Mouse (Mus musculus) liver, postnatal 0 days (tissue): ENCODE results near the gene Hnrnpd. TPM values are rescaled to one million over a fixed set of nuclear protein-coding genes. Genes with fewer than 3 reads are reported as not detected.

Experiments used
- ATAC-seq: fragments of 200-750 bp; cut with Nextera tagmentation; 2 replicates; pipeline ENCODE4 v1.8.0; 2017; ENCODE audit warnings: mild to moderate bottlenecking, moderate library complexity
- DNase-seq: peaks from one replicate; pipeline ENCODE4 v3.0.0-alpha.2; 2016
- H3K27ac ChIP-seq: fragments of 300-500 bp; sonication (generic); 2 replicates; pipeline ENCODE4 v1.5.1; 2014; ENCODE audit warnings: antibody characterized with exemption, moderate library complexity, mild to moderate bottlenecking, low read depth
- H3K27me3 ChIP-seq: fragments of 300-500 bp; sonication (generic); 2 replicates; pipeline ENCODE4 v1.6.1; 2014; ENCODE audit warnings: low read length, control low read depth, mixed read lengths; ENCODE audit not compliant: insufficient read depth
- H3K36me3 ChIP-seq: fragments of 300-500 bp; sonication (generic); replicated peaks from 2 replicates; pipeline ENCODE4 v1.6.1; 2014; ENCODE audit warnings: mild to moderate bottlenecking, control low read depth, low read length, moderate library complexity, mixed read lengths; ENCODE audit not compliant: insufficient read depth
- H3K4me1 ChIP-seq: fragments of 300-500 bp; sonication (generic); 2 replicates; pipeline ENCODE4 v1.6.1; 2014; ENCODE audit warnings: antibody characterized with exemption, mild to moderate bottlenecking, control low read depth; ENCODE audit not compliant: insufficient read depth
- H3K4me2 ChIP-seq: fragments of 300-500 bp; sonication (generic); 2 replicates; pipeline ENCODE4 v1.6.1; 2014; ENCODE audit warnings: low read depth, mild to moderate bottlenecking, low read length, moderate library complexity, mixed read lengths
- H3K4me3 ChIP-seq: fragments of 300-500 bp; sonication (generic); 2 replicates; pipeline ENCODE4 v1.5.1; 2014; ENCODE audit warnings: low read depth, low read length
- H3K9ac ChIP-seq: fragments of 300-500 bp; sonication (generic); replicated peaks from 2 replicates; pipeline ENCODE4 v1.6.1; 2014; ENCODE audit warnings: mild to moderate bottlenecking, moderate library complexity
- H3K9me3 ChIP-seq: fragments of 300-500 bp; sonication (generic); 2 replicates; pipeline ENCODE4 v1.6.1; 2016; ENCODE audit warnings: mild to moderate bottlenecking, control low read depth, low read length, mixed read lengths
- CTCF ChIP-seq: sonication (generic); IDR thresholded peaks from 2 replicates; pipeline ENCODE4 v1.5.1; 2016; ENCODE audit warnings: antibody characterized with exemption, low read depth
- EP300 ChIP-seq: IDR thresholded peaks from 2 replicates; pipeline ENCODE4 v1.6.1; 2016; ENCODE audit warnings: antibody characterized with exemption, low read depth, mild to moderate bottlenecking
- WGBS: fragments of 180-500 bp; shearing (Covaris S2); extraction: QIAGEN DNeasy Blood & Tissue Kit; methylation state at CpG from one replicate; pipeline ENCODE4 v1.1.7; 2014; ENCODE audit not compliant: insufficient replicate concordance; 5-methylcytosine and 5-hydroxymethylcytosine counted together
- polyA plus RNA-seq: library from polyadenylated mRNA; unstranded; fragments of >200 nt; fragmentation: Nextera tagmentation; extraction: Ambion mirVana; gene quantifications from 2 replicates; pipeline ENCODE4 v1.2.1, GENCODE M21; 2015

The Hnrnpd gene
- polyA plus RNA-seq, result 38.1 and 45.4 TPM in 2 replicates

DNA sequence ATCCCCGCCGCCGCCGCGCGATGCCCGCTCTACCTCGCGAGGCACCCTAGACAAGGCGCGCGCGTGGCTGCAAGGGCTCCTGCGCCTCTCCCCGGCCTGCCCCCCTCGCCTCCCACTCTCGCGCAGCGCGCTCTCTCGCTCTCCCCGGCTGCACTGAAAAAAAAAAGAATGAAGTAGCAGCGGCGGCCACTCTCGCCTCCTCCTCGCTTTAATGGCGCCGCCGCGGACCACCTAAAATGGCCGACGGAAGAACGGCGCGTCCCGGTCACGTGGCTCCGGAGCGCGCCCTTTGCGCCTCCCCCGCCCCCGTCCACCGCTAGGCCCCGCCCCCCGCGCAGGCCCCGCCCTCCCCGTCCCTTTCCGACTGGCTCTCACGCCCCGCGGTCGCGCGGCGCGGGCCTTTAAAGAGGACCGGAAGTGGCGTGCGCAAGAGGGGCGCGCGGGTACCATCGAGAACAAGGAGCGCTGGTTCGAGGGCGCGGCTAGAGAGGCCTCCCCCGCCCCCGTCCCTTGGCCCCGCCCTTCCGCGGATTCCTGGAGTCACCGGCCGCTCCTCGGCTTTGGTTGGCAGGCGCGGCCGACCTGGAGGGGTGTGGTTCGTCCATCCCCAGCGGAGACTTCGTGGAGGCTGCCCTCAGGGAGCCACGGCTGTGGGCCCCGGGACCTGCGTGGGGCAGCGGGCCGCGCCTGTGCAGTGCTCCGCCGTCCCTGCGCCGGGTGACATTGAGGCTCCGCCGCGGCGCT is at the start of gene Hnrnpd, which contains the start of gene 4930524J08Rik:
TSS of gene Hnrnpd (minus strand) at position 240 of the 744 bp plus-strand sequence.
TSS of gene 4930524J08Rik (plus strand) at position 363 of the 744 bp plus-strand sequence.
- peaks cover 8% of the 10 kb centered on the region; the same call in 1 of the 2 replicates for H3K36me3 ChIP-seq
- WGBS, result 2% methylated on average over 48 of the region's 97 CpGs
- ATAC-seq (peak; percentile 96), DNase-seq (peak; percentile 99)
- H3K4me3 ChIP-seq, result peak within 1 kb of the TSS; percentile 97
- no peaks in the 10 kb centered on the region for H3K27me3 ChIP-seq
- H3K4me2 ChIP-seq, result peak within 1 kb of the TSS; percentile 92
- H3K27ac ChIP-seq, result peak within 1 kb of the TSS; percentile 99
- TF ChIP-seq EP300 (no peak), CTCF (no peak)
- H3K9me3 ChIP-seq, result no peaks in the 10 kb centered on the region
- H3K9ac ChIP-seq, result peak within 1 kb of the TSS; percentile 98
- peaks cover 21% of the 10 kb centered on the region for H3K4me1 ChIP-seq

- H3K4me1 ChIP-seq, result no peaks in the 10 kb centered on the region
- H3K9ac ChIP-seq, result no peak overlapping the region
- H3K27me3 ChIP-seq, result no peaks in the 10 kb centered on the region
- no peak for ATAC-seq
- no peak for TF ChIP-seq CTCF
- TF ChIP-seq EP300, result no peak
- no peaks in the 10 kb centered on the region for H3K36me3 ChIP-seq
- H3K4me2 ChIP-seq, result no peak overlapping the region
- 54% methylated on average over 1 of the region's 1 CpGs for WGBS
- DNase-seq, result no peak
- no peak overlapping the region for H3K27ac ChIP-seq
- no peak overlapping the region for H3K4me3 ChIP-seq
- H3K9me3 ChIP-seq, result no peaks in the 10 kb centered on the region
Measured at GRCm38 (mm10) chr5:100024868-100025267, 46.1 kb upstream of the Hnrnpd start.

DNA sequence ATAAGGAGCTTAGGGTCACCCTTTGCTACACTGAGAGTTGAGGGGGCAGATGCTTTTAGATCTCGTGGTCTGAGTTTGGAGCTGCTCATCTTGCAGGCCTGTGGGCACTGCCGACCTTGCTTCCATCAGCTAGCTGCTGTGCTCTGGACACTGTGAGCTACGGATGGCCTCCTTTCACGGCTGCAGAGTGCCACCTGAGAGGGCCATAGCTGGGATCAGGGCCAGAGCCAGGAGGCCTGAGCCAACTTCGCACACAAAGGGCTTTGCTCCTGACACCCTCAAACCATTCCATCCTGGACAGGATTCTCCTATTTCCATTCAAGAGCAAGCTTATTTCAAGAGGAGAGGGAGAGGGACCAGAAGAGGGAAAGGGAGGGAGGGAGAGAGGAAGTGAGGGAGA is 45.7 kb upstream of the Hnrnpd start:
- ATAC-seq (no peak), DNase-seq (no peak)
- Histone ChIP-seq H3K9me3 (no peaks in the 10 kb centered on the region), H3K4me2 (no peak overlapping the region), H3K27ac (no peak overlapping the region), H3K27me3 (no peaks in the 10 kb centered on the region), H3K9ac (no peak overlapping the region), H3K4me3 (no peak overlapping the region), H3K36me3 (no peaks in the 10 kb centered on the region), H3K4me1 (no peaks in the 10 kb centered on the region)
- WGBS, result 71% methylated on average over 5 of the region's 5 CpGs
- TF ChIP-seq CTCF (no peak), EP300 (no peak)

DNA sequence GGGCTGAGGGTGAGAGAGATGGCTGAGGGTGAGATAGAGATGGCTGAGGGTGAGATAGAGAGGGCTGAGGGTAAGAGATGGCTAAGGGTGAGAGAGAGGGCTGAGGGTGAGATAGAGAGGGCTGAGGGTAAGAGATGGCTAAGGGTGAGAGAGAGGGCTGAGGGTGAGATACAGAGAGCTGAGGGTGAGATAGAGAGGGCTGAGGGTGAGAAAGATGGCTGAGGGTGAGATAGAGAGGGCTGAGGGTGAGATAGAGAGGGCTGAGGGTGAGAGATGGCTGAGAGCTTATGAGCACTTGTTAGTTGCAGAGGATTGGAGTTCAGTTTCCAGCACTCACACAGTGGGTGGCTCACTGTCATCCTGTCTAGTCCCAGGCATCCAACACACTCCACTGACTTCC is 41.4 kb upstream of the Hnrnpd start:
- no peaks in the 10 kb centered on the region for H3K4me1 ChIP-seq
- H3K27me3 ChIP-seq, result no peaks in the 10 kb centered on the region
- H3K9me3 ChIP-seq, result no peaks in the 10 kb centered on the region
- H3K27ac ChIP-seq, result no peak overlapping the region
- no peak overlapping the region for H3K4me2 ChIP-seq
- DNase-seq (no peak), ATAC-seq (no peak)
- no peak overlapping the region for H3K4me3 ChIP-seq
- H3K9ac ChIP-seq, result no peak overlapping the region
- TF ChIP-seq CTCF (no peak), EP300 (no peak)
- no peaks in the 10 kb centered on the region for H3K36me3 ChIP-seq

GRCm38 (mm10) chr5:100012599-100012998 is 33.9 kb upstream of the Hnrnpd start:
- H3K36me3 ChIP-seq, result no peaks in the 10 kb centered on the region
- no peaks in the 10 kb centered on the region for H3K9me3 ChIP-seq
- DNase-seq (no peak), ATAC-seq (no peak)
- TF ChIP-seq CTCF (no peak), EP300 (no peak)
- H3K4me3 ChIP-seq, result no peak overlapping the region
- H3K27me3 ChIP-seq, result no peaks in the 10 kb centered on the region
- no peak overlapping the region for H3K27ac ChIP-seq
- no peaks in the 10 kb centered on the region; the same call in 1 of the 2 replicates for H3K4me1 ChIP-seq
- H3K4me2 ChIP-seq, result no peak overlapping the region
- no peak overlapping the region for H3K9ac ChIP-seq
- WGBS, result 89% methylated on average over 9 of the region's 9 CpGs

DNA sequence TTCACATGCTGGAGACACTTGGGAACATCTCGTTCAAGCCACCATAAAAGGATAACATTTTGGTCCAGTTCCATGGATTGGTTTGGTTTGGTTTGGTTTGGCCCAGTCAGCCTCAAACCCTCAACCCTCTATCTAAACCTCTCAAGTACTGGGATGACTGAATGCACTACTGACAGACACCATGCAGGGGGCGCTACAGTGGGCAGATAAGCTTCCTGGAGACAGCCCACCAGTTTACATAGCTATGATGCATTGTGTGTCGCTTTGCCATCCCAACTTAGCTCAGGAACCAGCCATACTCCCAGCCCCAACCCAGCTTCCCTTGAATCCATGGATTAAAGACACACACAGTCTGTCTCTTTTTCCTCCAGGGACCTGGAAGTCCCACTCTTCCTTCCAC is 29.7 kb upstream of the Hnrnpd start:
- peak; percentile 15 for DNase-seq
- Histone ChIP-seq H3K27ac (no peak overlapping the region), H3K9ac (no peak overlapping the region), H3K4me2 (no peak overlapping the region), H3K4me3 (no peak overlapping the region), H3K9me3 (no peaks in the 10 kb centered on the region), H3K4me1 (peaks cover 8% of the 10 kb centered on the region), H3K27me3 (no peaks in the 10 kb centered on the region), H3K36me3 (no peaks in the 10 kb centered on the region)
- WGBS, result 61% methylated on average over 3 of the region's 3 CpGs
- no peak for ATAC-seq
- TF ChIP-seq EP300 (no peak), CTCF (peak; percentile 38)
